Mouse (Mus musculus) olfactory bulb, adult 2 months (tissue): Measurements from ENCODE around the gene Pnkp. TPM values are rescaled to one million over a fixed set of nuclear protein-coding genes. Genes with fewer than 3 reads are reported as not detected.
A peak's percentile ranks its signal among the peaks of the same experiment; 100 is the strongest.

Experiments
- H3K27ac ChIP-seq: fragments of 200-500 bp; 2 replicates; pipeline ENCODE4 v1.5.1; 2012; ENCODE audit warnings: low read depth, low read length; ENCODE audit not compliant: insufficient read depth
- H3K4me1 ChIP-seq: fragments of 200-500 bp; 2 replicates; pipeline ENCODE4 v1.6.1; 2012; ENCODE audit warnings: low read length; ENCODE audit not compliant: control insufficient read depth, insufficient read depth
- H3K4me3 ChIP-seq: fragments of 200-500 bp; 2 replicates; pipeline ENCODE4 v1.5.1; 2012; ENCODE audit warnings: mild to moderate bottlenecking, low read depth, low read length, moderate library complexity; ENCODE audit not compliant: insufficient read depth
- CTCF ChIP-seq: fragments of 200-500 bp; IDR thresholded peaks from 2 replicates; pipeline ENCODE4 v1.5.1; 2012; ENCODE audit warnings: low read depth, mild to moderate bottlenecking, low read length, moderate library complexity; ENCODE audit not compliant: insufficient read depth
- POLR2A ChIP-seq: fragments of 200-500 bp; IDR thresholded peaks from 2 replicates; pipeline ENCODE4 v1.6.1; 2012; ENCODE audit warnings: mild to moderate bottlenecking, low read depth, low read length, moderate library complexity; ENCODE audit not compliant: insufficient read depth
- WGBS: fragments of 180-500 bp; shearing (Covaris S2); methylation state at CpG from one replicate; pipeline ENCODE4 v1.1.7; 2018; 5-methylcytosine and 5-hydroxymethylcytosine counted together
- polyA plus RNA-seq: library from polyadenylated mRNA; stranded (reverse); fragments of >200 nt; gene quantifications from 2 replicates; pipeline ENCODE4 v1.2.4, GENCODE M21; 2012; ENCODE audit warnings: low replicate concordance; ENCODE audit not compliant: missing spikeins, insufficient read depth, insufficient read length

Gene Pnkp
- polyA plus RNA-seq, 1 experiment, result not detected

DNA sequence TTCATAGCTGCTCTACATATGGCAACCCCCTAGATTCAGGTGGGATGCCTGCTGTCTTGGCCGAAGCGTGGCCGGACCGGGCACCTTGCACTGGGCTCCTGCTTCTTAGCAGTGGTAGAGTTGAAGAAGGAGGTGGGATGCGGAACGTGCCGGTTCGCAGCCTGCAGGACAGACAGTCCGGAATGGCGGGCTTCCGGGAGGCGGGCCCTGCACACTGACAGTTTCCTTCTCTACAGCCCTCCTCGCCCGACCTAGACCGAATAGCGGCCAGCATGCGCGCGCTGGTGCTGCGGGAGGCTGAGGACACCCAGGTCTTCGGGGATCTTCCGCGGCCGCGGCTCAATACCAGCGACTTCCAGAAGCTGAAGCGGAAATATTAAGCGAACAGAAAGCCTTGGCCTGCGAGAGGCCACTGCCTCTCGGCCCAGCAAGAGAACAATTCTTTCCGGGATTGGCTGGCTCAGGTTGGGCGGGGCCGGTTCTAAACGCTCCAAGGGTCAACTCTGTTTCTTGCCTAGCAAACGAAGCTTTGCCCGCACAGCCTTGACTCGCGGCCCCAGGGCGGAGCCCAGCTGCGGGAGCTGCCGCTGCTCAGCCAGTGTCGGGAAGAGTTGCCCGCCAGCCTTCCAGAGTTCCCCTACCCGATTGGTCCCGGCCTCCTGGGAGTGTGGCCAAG is 2.4 kb upstream of the Pnkp start:
- Histone ChIP-seq H3K4me3 (peak overlapping the region; percentile 60), H3K27ac (peak overlapping the region; percentile 87), H3K4me1 (peaks cover 43% of the 10 kb centered on the region)
- TF ChIP-seq POLR2A (peak; percentile 48; the same call in 1 of the 2 replicates), CTCF (no peak)
- WGBS, result 6% methylated on average over 45 of the region's 45 CpGs

DNA sequence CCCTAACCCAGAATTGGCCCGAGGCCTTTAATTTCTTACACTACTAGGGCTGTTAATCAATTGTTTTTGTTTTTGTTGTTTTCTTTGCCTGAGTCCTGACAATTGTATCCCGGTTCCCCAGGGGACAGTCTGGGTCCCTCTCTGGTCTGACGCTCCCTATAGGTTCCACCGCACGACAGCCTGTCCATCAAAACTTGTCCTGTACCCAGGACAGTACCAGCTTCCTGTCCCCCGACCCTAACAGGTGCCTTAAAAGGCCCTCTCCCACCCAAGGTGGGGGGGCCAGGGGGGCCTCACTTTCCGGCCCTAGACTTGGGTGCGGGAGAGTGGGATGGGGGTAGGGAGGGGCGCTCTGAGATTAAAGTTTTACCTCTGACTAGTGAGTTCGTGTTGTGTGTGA is 1.9 kb upstream of the Pnkp start:
- 20% methylated on average over 10 of the region's 10 CpGs for WGBS
- TF ChIP-seq CTCF (no peak), POLR2A (no peak)
- H3K4me3 ChIP-seq, result peak overlapping the region; percentile 60
- H3K27ac ChIP-seq, result peak overlapping the region; percentile 87
- peaks cover 47% of the 10 kb centered on the region for H3K4me1 ChIP-seq

GRCm38 (mm10) chr7:44856265-44856916 is 548 bp upstream of the Pnkp start:
- WGBS, result 68% methylated on average over 9 of the region's 9 CpGs
- peaks cover 47% of the 10 kb centered on the region for H3K4me1 ChIP-seq
- H3K27ac ChIP-seq, result peak overlapping the region; percentile 59
- no peak overlapping the region for H3K4me3 ChIP-seq
- no peak for TF ChIP-seq POLR2A
- no peak for TF ChIP-seq CTCF

DNA sequence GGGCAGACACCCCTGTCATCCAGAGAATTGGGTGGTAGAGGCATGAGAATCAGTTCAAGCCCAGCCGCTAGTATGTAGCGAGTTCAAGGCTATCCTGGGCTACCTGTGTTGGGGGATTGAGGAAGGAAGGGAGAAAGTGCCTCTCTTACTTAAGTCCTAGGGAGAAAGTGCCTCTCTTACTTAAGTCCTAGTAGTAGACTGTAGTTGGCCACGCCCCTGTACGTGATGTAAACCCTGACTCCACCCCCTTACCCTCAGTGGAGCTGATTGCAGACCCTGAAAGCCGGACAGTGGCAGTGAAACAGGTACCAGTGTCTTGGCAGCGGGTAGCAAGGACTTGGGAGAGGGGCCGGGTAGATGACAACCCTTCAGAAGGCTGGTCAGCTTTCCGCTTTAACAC is 966 bp downstream of the Pnkp start:
- Histone ChIP-seq H3K4me1 (peaks cover 41% of the 10 kb centered on the region), H3K27ac (no peak overlapping the region), H3K4me3 (peak overlapping the region; percentile 91)
- 27% methylated on average over 8 of the region's 8 CpGs for WGBS
- TF ChIP-seq POLR2A (no peak), CTCF (no peak)

GRCm38 (mm10) chr7:44859896-44860295 is 3.0 kb downstream of the Pnkp start:
- H3K4me1 ChIP-seq, result peaks cover 47% of the 10 kb centered on the region
- WGBS, result 89% methylated on average over 11 of the region's 11 CpGs
- H3K4me3 ChIP-seq, result no peak overlapping the region
- TF ChIP-seq POLR2A (no peak), CTCF (no peak)
- no peak overlapping the region for H3K27ac ChIP-seq

DNA sequence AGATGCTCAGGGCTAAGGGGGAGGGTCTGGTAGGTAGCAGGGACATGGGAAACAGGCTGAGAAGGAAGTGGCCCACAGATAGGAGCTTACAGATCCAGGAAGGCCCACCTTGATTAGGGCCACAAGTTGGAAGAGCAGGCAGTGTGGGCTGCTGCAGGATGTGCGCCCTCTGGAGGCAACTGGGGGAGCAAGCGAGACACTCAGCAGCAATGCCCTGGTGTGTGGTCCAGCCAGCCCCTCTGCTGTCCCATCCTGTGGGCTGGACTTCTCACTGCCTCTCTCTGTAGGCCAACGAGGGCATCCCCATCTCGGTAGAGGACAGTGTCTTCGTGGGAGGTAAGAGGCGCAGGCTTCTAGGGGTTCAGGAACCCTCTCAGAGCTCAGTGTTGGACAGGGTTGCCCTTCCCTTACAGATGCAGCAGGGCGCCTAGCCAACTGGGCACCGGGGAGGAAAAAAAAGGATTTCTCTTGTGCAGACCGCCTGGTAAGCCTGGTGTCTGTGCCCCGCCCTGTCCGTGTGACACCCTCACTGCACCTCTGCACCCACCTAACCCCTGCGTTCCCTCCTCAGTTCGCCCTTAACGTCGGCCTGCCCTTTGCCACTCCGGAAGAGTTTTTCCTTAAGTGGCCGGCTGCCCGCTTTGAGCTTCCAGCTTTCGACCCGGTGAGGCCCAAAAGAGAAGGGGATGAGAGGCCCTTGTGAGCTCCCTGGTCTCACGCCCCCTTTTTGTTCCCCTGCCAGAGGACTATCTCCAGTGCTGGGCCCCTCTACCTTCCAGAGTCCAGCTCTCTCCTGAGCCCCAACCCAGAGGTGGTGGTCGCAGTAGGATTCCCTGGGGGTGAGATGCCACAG is 3.9 kb downstream of the Pnkp start:
- peaks cover 52% of the 10 kb centered on the region for H3K4me1 ChIP-seq
- 40% methylated on average over 22 of the region's 22 CpGs for WGBS
- no peak overlapping the region for H3K27ac ChIP-seq
- TF ChIP-seq POLR2A (no peak), CTCF (peak; percentile 68)
- H3K4me3 ChIP-seq, result no peak overlapping the region

- peaks cover 57% of the 10 kb centered on the region for H3K4me1 ChIP-seq
- no peak for TF ChIP-seq POLR2A
- no peak for TF ChIP-seq CTCF
- H3K27ac ChIP-seq, result no peak overlapping the region
- H3K4me3 ChIP-seq, result no peak overlapping the region
- 64% methylated on average over 14 of the region's 14 CpGs for WGBS
Observed at GRCm38 (mm10) chr7:44861429-44861816, 4.5 kb downstream of the Pnkp start.

GRCm38 (mm10) chr7:44862434-44862833 is 5.5 kb downstream of the Pnkp start:
- WGBS, result 43% methylated on average over 8 of the region's 8 CpGs
- TF ChIP-seq CTCF (no peak), POLR2A (no peak)
- H3K27ac ChIP-seq, result no peak overlapping the region
- H3K4me3 ChIP-seq, result no peak overlapping the region
- H3K4me1 ChIP-seq, result peaks cover 67% of the 10 kb centered on the region

DNA sequence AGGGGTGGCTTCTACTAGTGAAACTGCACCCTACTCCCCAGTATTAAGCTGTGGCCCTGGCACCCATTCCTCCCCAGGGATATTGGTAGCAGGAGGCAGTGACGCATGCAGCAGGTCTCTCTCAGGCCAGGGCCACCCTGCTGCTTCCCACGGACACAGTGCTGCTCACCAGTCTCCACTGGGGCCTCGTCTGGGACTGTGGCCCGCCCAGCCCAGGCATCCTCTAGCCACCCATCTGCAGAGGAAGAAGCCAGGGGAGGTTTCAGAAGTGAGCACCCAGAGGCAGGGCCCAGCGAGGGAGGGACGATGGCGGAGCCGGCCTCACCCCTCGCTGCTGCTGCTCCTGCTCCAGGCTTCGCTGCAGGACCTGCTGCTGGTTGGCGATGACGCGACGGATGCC is 6.3 kb downstream of the Pnkp start:
- H3K4me3 ChIP-seq, result no peak overlapping the region
- H3K4me1 ChIP-seq, result peaks cover 71% of the 10 kb centered on the region
- TF ChIP-seq CTCF (no peak), POLR2A (no peak)
- 84% methylated on average over 14 of the region's 14 CpGs for WGBS
- H3K27ac ChIP-seq, result no peak overlapping the region
